Mouse (Mus musculus) 416B (cell line): ENCODE data around the gene Lmnb2.

Experiments used
- DNase-seq: peaks from one replicate; pipeline ENCODE4 v3.0.0; 2011; ENCODE audit warnings: low read depth

Lmnb2 gene

GRCm38 (mm10) chr10:80899591-80900317 is 18.3 kb downstream of the Lmnb2 start:
- DNase-seq: no peak

GRCm38 (mm10) chr10:80899074-80899473 is 19.0 kb downstream of the Lmnb2 start:
- DNase-seq: no peak

GRCm38 (mm10) chr10:80897861-80898510 is 20.1 kb downstream of the Lmnb2 start:
- DNase-seq: no peak

DNA sequence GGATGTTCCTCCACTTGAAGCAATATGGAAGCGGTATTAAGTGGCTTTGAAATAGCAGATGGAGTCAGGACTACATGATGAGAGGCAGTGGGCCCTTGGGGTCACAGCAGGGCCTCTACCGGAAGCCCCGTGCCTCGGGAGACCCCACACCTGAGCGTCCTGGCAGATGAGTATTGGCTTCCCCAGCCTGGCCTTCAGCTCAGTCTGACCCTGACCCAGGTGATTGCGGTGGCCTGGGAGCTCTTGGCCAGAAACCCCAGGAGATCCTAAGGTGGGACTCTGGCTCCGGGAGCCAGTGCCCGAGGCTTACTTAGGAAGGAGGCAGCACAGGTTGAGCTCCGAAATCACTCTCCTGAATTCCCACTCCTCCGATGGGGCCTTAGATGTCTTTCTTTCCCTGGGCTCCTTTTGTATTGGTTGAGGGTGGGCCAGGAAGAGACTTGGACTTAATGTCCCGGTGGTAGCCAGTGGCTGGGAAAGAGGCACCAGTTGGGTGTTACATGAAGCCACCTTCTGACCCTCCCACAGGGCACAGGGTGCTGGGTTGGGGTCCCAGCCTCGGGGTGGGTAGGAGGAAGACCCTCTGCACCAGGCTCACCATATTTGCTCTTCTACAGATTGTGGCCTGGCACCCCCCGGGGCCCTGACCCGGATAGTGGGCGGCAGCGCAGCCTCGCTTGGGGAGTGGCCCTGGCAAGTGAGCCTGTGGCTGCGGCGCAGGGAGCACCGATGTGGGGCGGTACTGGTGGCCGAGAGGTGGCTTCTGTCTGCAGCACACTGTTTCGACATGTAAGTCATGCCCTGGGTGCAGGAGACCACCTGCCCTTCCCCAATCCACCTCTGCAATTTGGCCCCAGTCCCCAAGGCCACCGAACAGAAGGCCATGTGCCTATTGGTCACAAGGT is 21.2 kb downstream of the Lmnb2 start:
- DNase-seq: no peak

- DNase-seq: no peak
Measured at GRCm38 (mm10) chr10:80895697-80896096, 22.3 kb downstream of the Lmnb2 start.

- no peak for DNase-seq
Measured at GRCm38 (mm10) chr10:80895100-80895499, 22.9 kb downstream of the Lmnb2 start.

- no peak for DNase-seq
Measured at GRCm38 (mm10) chr10:80887181-80887580, 30.9 kb downstream of the Lmnb2 start.

DNA sequence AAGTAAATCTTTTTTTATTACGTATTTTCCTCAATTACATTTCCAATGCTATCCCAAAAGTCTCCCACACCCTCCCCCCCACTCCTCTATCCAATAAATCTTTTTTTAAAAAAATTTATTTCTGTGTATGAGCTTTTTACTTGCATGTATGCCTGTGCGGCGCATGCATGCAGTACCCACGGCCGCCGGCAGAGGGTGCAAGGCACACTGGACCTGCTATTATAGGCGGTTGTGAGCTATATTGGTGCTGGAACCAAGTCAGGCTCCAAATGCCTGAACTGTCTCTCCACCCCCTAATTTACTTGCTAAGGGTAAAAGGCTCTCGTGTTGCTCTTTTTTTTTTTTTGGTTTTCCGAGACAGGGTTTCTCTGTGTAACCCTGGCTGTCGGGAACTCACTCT is 36.7 kb downstream of the Lmnb2 start:
- DNase-seq: peak; percentile 79

DNA sequence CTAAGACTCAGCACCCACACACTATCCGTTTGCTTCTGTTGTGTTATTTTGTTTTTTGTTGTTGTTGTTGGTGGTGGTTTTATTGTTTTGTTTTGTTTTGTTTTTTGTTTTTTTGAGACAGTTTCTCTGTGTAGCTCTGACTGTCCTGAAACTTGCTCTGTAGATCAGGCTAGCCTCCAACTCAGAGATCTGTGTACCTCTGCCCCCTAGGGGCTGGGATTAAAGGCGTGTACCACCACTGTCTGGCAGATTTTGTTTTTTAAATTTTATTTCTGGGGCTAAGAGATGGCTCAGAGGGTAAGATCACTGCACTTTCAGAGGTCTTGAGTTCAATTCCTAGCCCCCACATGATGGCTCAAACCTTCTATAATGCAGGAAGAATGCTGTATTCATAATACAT is 37.1 kb downstream of the Lmnb2 start:
- DNase-seq: peak; percentile 50

DNA sequence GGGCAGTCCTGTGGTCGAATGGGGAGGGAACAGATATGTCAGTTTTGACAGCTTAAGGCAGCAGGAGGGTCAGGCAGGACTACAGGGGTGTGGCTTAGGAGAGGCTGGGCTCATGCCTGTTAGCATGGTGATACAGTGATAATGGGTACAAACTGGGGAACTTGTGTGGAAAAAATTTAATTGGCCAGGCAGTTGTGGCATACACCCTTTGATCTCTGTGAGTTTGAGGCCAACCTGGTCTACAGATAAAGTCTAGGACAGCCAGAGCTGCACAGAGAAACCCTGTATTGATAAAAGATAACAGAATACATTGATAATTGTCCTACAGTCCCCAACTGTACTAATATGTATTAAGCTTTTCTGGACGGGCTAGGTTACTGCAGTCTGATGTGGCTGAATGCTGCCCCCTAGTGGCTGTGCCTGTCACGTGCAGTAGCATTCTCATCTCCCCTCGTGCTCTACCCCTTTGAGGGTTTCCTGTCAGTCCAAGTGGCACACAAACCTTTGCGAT is 37.9 kb downstream of the Lmnb2 start:
- DNase-seq: peak; percentile 81

GRCm38 (mm10) chr10:80876594-80876993 is 41.5 kb downstream of the Lmnb2 start:
- DNase-seq: no peak

- peak; percentile 75 for DNase-seq
Measured at GRCm38 (mm10) chr10:80876028-80876427, 42.0 kb downstream of the Lmnb2 start.

GRCm38 (mm10) chr10:80874035-80874434 is 44.0 kb downstream of the Lmnb2 start:
- no peak for DNase-seq

- no peak for DNase-seq
Measured at GRCm38 (mm10) chr10:80871581-80871980, 46.5 kb downstream of the Lmnb2 start, which contains the start of gene Tmprss9. Gene Tmprss9, plus strand, starts transcription at chr10:80871848.

DNA sequence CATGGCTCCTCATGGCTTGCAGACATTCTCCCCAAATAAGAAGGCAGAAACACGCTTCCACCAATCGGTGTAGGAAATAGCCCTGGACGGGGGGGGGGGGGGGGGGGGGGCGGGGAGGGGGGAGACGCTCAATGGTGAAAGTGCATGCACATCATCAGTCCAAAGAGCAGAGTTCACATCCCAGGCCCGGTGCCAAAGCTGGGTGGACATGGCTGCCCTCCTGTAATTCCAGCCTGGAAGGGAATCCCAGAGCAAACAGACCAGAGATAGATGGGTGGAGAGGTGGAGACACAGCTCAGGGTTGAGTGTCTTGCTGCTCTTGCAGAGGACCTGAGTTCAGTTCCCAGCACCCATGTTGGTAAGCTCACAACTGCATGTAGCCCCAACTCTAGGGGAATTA is 47.1 kb downstream of the Lmnb2 start:
- DNase-seq: no peak

DNA sequence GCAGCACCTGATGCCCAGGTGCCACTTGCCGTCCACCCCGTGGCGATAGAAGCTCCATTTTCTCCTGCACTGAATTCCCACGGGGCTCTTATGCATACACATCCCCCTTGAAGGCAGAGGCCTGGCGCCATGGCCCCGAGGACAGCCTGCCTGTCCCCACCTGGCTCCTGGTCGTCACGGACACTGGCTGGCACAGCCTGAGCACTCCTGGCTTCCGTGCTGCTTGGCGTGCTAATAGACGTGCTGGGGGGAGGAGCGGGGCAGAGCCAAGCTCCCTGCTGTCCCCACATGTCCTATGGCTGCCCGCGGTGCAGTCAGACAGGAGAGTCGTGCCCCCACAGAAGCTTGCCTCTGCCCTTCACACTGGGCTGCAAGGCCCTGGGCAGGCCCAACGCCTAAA is 53.6 kb downstream of the Lmnb2 start:
- no peak for DNase-seq

- DNase-seq: no peak
Measured at GRCm38 (mm10) chr10:80862305-80862704, 55.7 kb downstream of the Lmnb2 start.

- DNase-seq: no peak
Measured at GRCm38 (mm10) chr10:80858350-80858935, 59.6 kb downstream of the Lmnb2 start.

- DNase-seq: no peak
Measured at GRCm38 (mm10) chr10:80857848-80858247, 60.2 kb downstream of the Lmnb2 start.

GRCm38 (mm10) chr10:80857386-80857785 is 60.7 kb downstream of the Lmnb2 start:
- DNase-seq: no peak

DNA sequence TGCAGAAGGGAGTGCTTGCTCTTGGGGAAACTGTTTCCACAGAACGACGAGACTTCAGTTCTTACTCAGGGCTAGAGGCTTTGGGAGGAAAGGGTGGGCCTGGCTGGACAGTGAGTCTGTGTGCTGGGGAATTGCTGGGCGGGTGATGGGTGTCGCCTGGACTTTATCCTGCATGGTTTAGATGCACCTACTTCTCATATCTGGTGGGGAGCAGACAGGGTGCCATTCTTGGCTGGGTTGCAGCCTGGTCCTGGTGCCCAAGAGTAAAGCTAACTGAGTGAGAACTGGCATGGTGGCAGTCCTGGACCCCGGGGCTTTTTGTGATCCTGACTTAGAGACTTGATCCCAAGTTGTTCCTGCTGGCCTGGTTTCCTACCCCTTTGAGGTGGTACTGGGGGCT is 61.1 kb downstream of the Lmnb2 start:
- DNase-seq: no peak

- peak; percentile 81 for DNase-seq
Measured at GRCm38 (mm10) chr10:80856267-80856666, 61.8 kb downstream of the Lmnb2 start.
